Mouse (Mus musculus) lung, postnatal 0 days (tissue): ENCODE results near the gene Fzd5.

Experiments used
- CTCF ChIP-seq: IDR thresholded peaks from 2 replicates; pipeline ENCODE4 v1.5.1; 2016; ENCODE audit warnings: antibody characterized with exemption, mild to moderate bottlenecking
- EP300 ChIP-seq: IDR thresholded peaks from 2 replicates; pipeline ENCODE4 v1.6.1; 2016; ENCODE audit warnings: antibody characterized with exemption, mild to moderate bottlenecking, control low read depth

- no peak for TF ChIP-seq CTCF
- TF ChIP-seq EP300: no peak
These were observed 41.9 kb upstream of the Fzd5 start for GRCm38 (mm10) chr1:64779415-64779814.
